Mouse (Mus musculus) T-helper 2 cell (primary cell): ENCODE results near the gene Ddhd1.

Source experiments
- in situ Hi-C: fragments of 300-600 bp; cut with MboI, MseI; formaldehyde crosslinking; loops from one replicate; pipeline ENCODE4 v1.15.1; 2025; ENCODE audit warnings: high pct_unique_total_duplicates

The Ddhd1 gene

GRCm38 (mm10) chr14:45657641-45658611 lies at the start of gene Ddhd1:
Gene Ddhd1, minus strand, starts transcription at chr14:45658143.
- in situ Hi-C loops: no loop called here

DNA sequence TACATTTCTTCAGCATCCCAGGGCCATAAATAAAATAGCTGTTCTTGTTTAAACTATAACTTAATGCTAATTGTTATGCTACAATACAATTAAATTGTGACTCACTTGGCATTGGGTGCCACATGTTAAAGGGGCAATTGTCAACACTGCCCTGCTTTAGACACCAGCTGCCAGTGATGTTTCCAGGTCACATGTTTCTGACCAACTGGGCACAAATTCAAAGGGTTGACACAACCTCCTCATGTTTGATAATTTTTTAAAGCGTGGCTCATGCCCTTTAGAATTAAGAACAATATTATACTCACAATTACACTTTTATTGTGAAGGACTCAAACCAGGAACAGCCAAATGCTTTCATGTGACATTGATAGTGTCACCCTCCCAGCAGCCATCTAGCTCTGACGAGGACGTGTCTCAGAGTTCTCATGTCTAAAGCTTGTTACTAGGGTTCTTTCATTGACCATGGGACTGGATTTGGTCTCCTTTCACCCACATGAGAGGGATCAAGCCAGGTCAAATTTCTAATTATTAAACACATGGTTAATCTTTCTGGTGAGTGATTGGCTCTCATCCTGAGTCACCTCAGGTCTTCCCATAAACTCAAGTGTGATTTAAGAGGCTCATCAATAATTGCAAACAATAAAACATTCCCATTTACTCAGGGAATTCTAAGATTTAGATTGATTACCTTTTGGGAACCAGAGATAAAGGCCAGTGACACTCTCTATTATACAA lies 49.4 kb upstream of the Ddhd1 start:
- in situ Hi-C loops: no loop called here

DNA sequence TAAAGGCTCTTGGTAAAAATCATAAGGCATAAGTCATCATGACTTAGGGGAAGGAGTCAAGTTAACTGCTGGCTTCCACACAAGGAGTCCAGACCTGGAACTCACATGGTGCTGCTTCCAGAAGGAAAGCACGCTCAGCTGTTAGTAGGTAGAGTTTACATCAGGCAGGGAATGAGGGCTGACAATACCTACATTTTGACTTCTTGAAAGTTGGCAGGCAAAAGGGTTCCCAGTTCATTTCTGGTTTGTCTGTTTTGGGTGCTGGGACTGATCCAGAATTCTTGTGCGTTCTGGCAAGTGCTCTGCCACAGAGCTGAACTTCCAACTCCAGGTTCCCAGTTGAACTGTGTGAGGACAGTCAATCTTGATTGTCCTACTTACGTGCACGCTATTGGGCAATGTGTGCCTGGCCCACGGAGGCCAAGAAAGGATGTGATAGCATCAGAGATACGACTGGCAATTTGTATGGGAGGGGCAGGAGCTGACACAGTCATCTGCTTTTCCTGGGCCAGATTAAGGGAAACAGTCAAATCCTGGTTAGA lies 42.2 kb upstream of the Ddhd1 start:
- in situ Hi-C loops: no loop called here

DNA sequence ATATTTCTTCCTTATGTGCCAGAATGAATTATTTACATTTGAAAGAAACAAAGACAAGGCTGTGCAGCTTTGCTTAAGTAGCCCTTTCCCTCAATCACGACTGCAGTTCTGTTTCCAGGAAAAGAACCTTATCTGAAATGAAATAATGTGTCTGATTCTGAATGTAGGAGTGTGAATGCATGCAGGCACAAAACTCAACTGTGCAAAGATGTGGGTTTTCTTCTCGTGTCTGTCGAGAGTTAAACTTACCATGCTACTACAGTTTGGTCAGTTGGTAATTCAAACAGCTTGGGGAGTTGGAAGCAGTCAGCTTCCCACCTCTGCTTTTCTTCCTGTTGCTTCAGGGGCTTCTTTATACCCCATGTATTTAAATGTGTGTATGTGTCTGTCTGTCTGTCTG lies 40.9 kb upstream of the Ddhd1 start:
- in situ Hi-C loops: loop anchor here (10.0 kb wide), 1 partner anchor 134 kb away; no protein-coding TSS in a partner anchor

- in situ Hi-C loops: loop anchor here (10.0 kb wide), 1 partner anchor 131 kb away; no protein-coding TSS in a partner anchor
Observed at GRCm38 (mm10) chr14:45696098-45696497, 38.2 kb upstream of the Ddhd1 start.

GRCm38 (mm10) chr14:45693891-45694290 lies 35.9 kb upstream of the Ddhd1 start:
- in situ Hi-C loops: loop anchor here (10.0 kb wide), 1 partner anchor 129 kb away; no protein-coding TSS in a partner anchor

GRCm38 (mm10) chr14:45690520-45691246 lies 32.7 kb upstream of the Ddhd1 start:
- in situ Hi-C loops: loop anchor here (10.0 kb wide), 1 partner anchor 126 kb away; no protein-coding TSS in a partner anchor

GRCm38 (mm10) chr14:45685313-45685712 lies 27.4 kb upstream of the Ddhd1 start:
- in situ Hi-C loops: loop anchor here (10.0 kb wide), 1 partner anchor 909 kb away; no protein-coding TSS in a partner anchor

- in situ Hi-C loops: no loop called here
Observed at GRCm38 (mm10) chr14:45676722-45677121, 18.8 kb upstream of the Ddhd1 start.

- in situ Hi-C loops: no loop called here
Observed at GRCm38 (mm10) chr14:45668325-45668724, 10.4 kb upstream of the Ddhd1 start.

GRCm38 (mm10) chr14:45667231-45667630 lies 9.3 kb upstream of the Ddhd1 start:
- in situ Hi-C loops: no loop called here

DNA sequence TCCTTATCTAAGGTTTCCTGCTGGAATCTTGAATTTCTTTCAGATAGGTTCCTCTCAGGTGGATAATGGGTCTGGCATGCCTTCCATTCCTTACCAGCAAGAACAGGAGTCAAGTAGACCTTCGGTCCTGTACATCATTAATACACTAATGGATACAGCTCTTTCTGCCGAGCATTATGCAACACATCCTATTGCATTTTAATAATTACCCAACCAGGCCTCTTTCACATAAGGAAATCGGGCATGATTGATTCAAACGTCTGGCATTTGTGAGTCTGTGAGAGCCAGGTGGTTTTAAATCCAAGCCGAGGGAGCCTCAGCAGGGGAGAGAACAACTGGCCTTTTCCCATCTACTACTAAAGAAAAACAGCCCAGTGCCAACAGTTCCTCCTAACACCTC lies 3.6 kb upstream of the Ddhd1 start:
- in situ Hi-C loops: no loop called here

- in situ Hi-C loops: no loop called here
Observed at GRCm38 (mm10) chr14:45660315-45660714, 2.4 kb upstream of the Ddhd1 start.

GRCm38 (mm10) chr14:45656831-45657640 lies 907 bp downstream of the Ddhd1 start:
- in situ Hi-C loops: no loop called here

DNA sequence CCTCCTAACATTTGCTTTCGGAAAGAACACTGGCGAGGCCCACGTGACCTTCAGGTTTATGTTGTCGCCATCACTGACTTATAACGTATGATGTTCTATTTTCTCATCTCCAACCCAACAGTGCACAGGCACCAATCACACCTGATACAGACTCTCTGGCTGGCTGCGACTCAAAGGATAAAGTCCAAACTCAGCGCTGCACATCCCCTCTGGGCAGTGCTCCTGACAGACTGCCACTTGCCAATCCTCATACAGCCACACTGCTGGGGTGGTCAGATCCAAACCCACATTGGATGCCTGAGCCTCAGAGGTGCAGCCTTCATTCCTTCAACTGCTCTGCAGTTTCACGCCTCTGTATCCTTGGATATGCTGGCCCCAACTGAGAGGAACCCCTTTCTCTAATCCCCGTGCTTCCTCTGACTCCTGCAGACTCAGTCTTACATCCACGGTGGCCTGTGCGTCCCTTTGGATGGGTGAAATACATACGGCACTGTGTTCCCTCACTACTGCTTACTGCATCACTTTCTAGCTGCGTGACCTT lies 3.0 kb downstream of the Ddhd1 start:
- in situ Hi-C loops: no loop called here

- in situ Hi-C loops: no loop called here
Observed at GRCm38 (mm10) chr14:45653756-45654155, 4.2 kb downstream of the Ddhd1 start.

DNA sequence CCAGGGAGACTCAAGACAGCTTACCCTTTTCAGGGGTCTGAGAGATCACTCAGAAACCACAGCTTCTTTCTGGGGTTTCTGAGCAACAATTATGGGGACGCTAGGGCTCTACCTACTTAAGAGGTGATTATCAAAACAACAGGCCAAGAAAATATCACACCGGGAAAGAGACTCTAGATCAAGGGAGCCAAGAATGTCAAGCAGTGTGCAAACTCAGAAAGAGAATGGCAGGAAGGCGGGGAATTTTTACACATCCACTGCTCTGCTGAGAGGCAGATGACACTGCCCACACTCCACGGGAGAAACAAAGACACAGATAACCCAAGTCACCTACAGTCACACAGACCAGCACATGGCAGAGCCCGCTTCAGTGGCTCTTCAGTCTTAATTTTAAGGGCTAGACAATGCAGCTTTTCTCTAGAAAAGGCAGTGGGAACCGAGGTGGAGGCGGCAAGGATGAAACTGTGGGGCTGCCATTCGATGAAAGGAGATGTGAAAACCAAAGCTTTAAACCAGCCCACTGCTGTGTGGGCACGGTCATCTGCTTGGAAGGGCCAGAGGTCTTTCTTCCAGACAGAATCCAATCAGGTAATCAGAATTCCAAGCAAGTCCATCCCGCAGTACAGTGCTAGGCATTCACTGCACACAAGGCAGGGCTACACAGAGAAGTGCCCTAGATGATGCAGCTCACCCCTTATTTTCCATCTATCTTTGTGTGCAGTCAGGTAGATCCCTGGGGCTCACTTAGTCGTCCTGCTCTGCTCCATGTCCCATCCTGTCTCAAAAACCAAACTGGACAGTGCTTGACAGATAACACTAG lies 8.7 kb downstream of the Ddhd1 start:
- in situ Hi-C loops: no loop called here

GRCm38 (mm10) chr14:45648144-45648543 lies 9.8 kb downstream of the Ddhd1 start:
- in situ Hi-C loops: no loop called here

DNA sequence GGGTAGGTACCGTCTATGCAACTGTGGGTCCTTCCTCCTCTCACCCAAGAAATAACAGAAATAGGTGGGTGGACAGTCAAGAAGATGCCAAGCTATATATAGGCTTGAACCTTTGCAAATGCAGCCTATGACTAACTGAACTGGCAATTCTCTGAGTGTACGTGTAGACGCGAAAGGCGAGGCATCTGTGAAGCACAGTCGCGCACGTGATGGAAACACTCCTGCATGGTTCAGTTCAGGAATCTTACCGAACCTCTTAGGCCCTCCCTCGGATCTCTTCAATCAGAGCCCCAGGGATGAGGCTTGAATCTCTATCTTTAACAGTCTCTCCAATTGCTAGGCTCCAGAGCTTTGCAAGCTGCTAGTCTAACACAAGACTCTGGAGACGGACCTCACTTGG lies 10.3 kb downstream of the Ddhd1 start:
- in situ Hi-C loops: no loop called here
